Mouse (Mus musculus) bone marrow, adult 2 months (tissue): ENCODE measurements around the gene Anks1b.

ENCODE experiments used
- CTCF ChIP-seq: fragments of 200-500 bp; IDR thresholded peaks from 2 replicates; pipeline ENCODE4 v1.5.1; 2011; ENCODE audit warnings: low read length, control low read depth; ENCODE audit not compliant: control insufficient read depth, insufficient read depth
- POLR2A ChIP-seq: fragments of 200-500 bp; IDR thresholded peaks from 2 replicates; pipeline ENCODE4 v1.6.1; 2011; ENCODE audit warnings: low read depth, mild to moderate bottlenecking, control low read depth, low read length, borderline replicate concordance; ENCODE audit not compliant: control insufficient read depth

DNA sequence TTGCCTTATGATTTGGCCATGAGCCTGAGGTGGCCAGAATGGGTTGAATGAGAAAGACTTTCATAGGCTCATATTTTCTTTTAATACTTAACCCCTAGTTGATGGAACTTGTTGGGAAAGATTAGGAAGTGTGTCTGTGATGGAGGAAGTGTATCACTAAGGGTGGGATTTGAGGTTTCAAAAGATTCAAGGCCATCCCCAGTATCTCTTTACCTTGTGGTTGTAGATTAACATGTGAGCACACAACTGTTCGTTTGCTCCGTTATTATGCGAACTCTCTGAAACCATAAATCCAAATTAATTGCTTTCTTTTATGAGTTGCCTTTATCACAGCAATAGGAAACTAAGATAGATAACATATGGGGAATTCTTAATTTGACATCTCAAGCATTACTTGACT is 364.0 kb downstream of the Anks1b start:
- TF ChIP-seq CTCF (no peak), POLR2A (no peak)
